In the genomic region with DNA sequence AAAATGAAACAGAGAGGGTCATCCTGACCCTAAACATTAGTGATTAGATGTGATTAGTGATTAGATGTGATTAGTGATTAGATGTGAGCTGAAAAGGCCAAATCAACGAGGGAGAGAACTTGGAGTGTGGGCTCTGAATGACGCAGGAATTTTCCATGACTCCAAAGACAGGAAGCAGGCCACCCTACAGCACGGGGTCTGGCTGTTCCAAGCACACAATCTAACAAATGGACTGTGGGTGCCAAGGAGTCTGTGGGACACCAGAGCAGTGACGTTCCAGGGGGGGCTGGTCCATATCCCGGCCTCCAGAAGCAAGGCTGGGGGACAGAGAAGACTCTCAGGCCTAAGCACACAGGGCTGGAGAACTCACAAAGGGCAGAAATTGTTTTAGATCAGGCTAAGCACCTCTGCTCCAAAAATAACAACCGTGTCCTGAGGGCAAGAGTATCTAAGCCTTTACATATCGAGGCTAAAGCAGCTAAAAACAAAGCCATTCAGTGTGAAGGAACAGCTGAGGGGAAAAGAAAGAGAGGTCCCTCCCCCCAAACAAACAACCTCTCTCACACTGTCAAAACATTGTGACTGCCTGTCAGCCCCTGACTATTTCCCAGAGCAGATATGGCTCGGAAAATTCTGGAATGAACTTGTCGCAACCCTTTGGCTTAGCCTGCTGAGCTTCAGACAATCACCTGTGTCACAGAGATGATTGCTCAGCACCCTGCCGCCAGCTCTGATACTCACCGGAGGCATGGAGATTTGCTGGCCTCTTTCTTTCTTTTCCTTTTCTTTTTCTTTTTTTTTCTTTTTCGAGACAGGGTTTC, we compare ENCODE assay signal across 12 mouse cellular contexts. TPM values are rescaled to one million over a fixed set of nuclear protein-coding genes. Genes with fewer than 3 reads are reported as not detected.
A peak's percentile ranks its signal among the peaks of the same experiment; 100 is the strongest.
DNase-seq lines count a peak whose midpoint lies in the region; ATAC-seq and TF ChIP-seq lines count a peak whose summit lies in the region.
"Had no signal": no experiment of that assay in that cellular context is flagged by ENCODE, and none has a peak within 500 bp of the region (broad histone marks: within the 10 kb centered on the region; RNA-seq: fewer than 3 reads in every experiment).

No protein-coding gene starts in this region.

- no peak overlapping the region for H3K4me3 ChIP-seq in forebrain, postnatal 0 days (ENCODE audit: low read depth, low read length)
- no peak overlapping the region for H3K4me3 ChIP-seq in forebrain, embryonic 11.5 days (ENCODE audit: low read depth, low read length)
- no peak overlapping the region for H3K4me3 ChIP-seq in brown adipose tissue, adult 24 weeks (ENCODE audit: insufficient read depth, low read depth, low read length)
- no peak overlapping the region for H3K4me3 ChIP-seq in heart, embryonic 16.5 days (ENCODE audit: low read length)
- no peak overlapping the region for H3K4me3 ChIP-seq in lung, postnatal 0 days (ENCODE audit: low read depth, low read length)
- H3K4me3 ChIP-seq: embryonic facial prominence, embryonic 15.5 days; layer of hippocampus, adult 2 months; myocyte had no signal

- H3K4me2 ChIP-seq in forebrain, postnatal 0 days (ENCODE audit: low read depth): no peak overlapping the region
- no peak overlapping the region for H3K4me2 ChIP-seq in forebrain, embryonic 11.5 days (ENCODE audit: low read depth, low read length, severe bottlenecking)
- H3K4me2 ChIP-seq in heart, embryonic 16.5 days (ENCODE audit: low read depth, low read length): no peak overlapping the region
- H3K4me2 ChIP-seq in lung, postnatal 0 days (replicated peaks; ENCODE audit: low read depth, low read length): no peak overlapping the region
- H3K4me2 ChIP-seq: embryonic facial prominence, embryonic 15.5 days had no signal

- H3K4me1 ChIP-seq in forebrain, postnatal 0 days (ENCODE audit: insufficient read depth): no peaks in the 10 kb centered on the region
- H3K4me1 ChIP-seq in forebrain, embryonic 11.5 days (replicated peaks; ENCODE audit: control insufficient read depth, insufficient read depth, low read length): 0 out of 2 replicates have a peak, but pooled peaks cover 2% of the 10 kb centered on the region
- no peaks in the 10 kb centered on the region for H3K4me1 ChIP-seq in brown adipose tissue, adult 24 weeks (ENCODE audit: control insufficient read depth, insufficient read depth, insufficient read length, low read length)
- H3K4me1 ChIP-seq in heart, embryonic 16.5 days (ENCODE audit: control insufficient read depth, insufficient read depth, low read length): peaks cover 6% of the 10 kb centered on the region
- no peaks in the 10 kb centered on the region for H3K4me1 ChIP-seq in lung, postnatal 0 days (ENCODE audit: insufficient read depth, low read depth, low read length)
- H3K4me1 ChIP-seq: embryonic facial prominence, embryonic 15.5 days had no signal

- peak; percentile 36; the same call in 1 of the 2 replicates for ATAC-seq in forebrain, postnatal 0 days
- no peak for ATAC-seq in forebrain, embryonic 11.5 days (replicated peaks; ENCODE audit: low FRiP score)
- peak; percentile 84 for ATAC-seq in heart, embryonic 16.5 days (replicated peaks; ENCODE audit: extremely low read depth, insufficient read depth, low FRiP score)
- ATAC-seq in lung, postnatal 0 days: peak; percentile 95

- no peak overlapping the region for H3K9ac ChIP-seq in forebrain, postnatal 0 days
- H3K9ac ChIP-seq in forebrain, embryonic 11.5 days (ENCODE audit: low read length): no peak overlapping the region
- no peak overlapping the region for H3K9ac ChIP-seq in heart, embryonic 16.5 days (ENCODE audit: low read length)
- no peak overlapping the region for H3K9ac ChIP-seq in lung, postnatal 0 days (replicated peaks; ENCODE audit: low read depth)
- H3K9ac ChIP-seq: embryonic facial prominence, embryonic 15.5 days had no signal

- no peaks in the 10 kb centered on the region for H3K27me3 ChIP-seq in forebrain, postnatal 0 days (ENCODE audit: insufficient read depth, low read length)
- no peaks in the 10 kb centered on the region for H3K27me3 ChIP-seq in forebrain, embryonic 11.5 days (ENCODE audit: control insufficient read depth, insufficient read depth, low read length)
- H3K27me3 ChIP-seq in heart, embryonic 16.5 days (ENCODE audit: control insufficient read depth, insufficient read depth, low read length): no peaks in the 10 kb centered on the region
- no peaks in the 10 kb centered on the region for H3K27me3 ChIP-seq in lung, postnatal 0 days (replicated peaks; ENCODE audit: insufficient read depth, low read length)
- H3K27me3 ChIP-seq: embryonic facial prominence, embryonic 15.5 days had no signal

- WGBS in forebrain, postnatal 0 days: 24% methylated on average over 12 of the region's 12 CpGs
- 50% methylated on average over 12 of the region's 12 CpGs for WGBS in forebrain, embryonic 11.5 days
- 28% methylated on average over 12 of the region's 12 CpGs for WGBS in heart, embryonic 16.5 days
- WGBS in lung, postnatal 0 days: 50% methylated on average over 12 of the region's 12 CpGs

- H3K36me3 ChIP-seq in forebrain, postnatal 0 days (ENCODE audit: insufficient read depth): no peaks in the 10 kb centered on the region
- no peaks in the 10 kb centered on the region for H3K36me3 ChIP-seq in forebrain, embryonic 11.5 days (ENCODE audit: control insufficient read depth, insufficient read depth, low read length)
- H3K36me3 ChIP-seq in heart, embryonic 16.5 days (ENCODE audit: control insufficient read depth, insufficient read depth): no peaks in the 10 kb centered on the region
- no peaks in the 10 kb centered on the region for H3K36me3 ChIP-seq in lung, postnatal 0 days (ENCODE audit: insufficient read depth, low read length)
- H3K36me3 ChIP-seq: embryonic facial prominence, embryonic 15.5 days had no signal

- no peaks in the 10 kb centered on the region for H3K9me3 ChIP-seq in forebrain, postnatal 0 days (ENCODE audit: low read length)
- H3K9me3 ChIP-seq in forebrain, embryonic 11.5 days (ENCODE audit: control insufficient read depth, low read length): no peaks in the 10 kb centered on the region
- 0 out of 2 replicates have a peak, but pooled peaks cover 2% of the 10 kb centered on the region for H3K9me3 ChIP-seq in heart, embryonic 16.5 days (replicated peaks; ENCODE audit: control insufficient read depth, low read length)
- no peaks in the 10 kb centered on the region for H3K9me3 ChIP-seq in lung, postnatal 0 days (ENCODE audit: low read length)
- H3K9me3 ChIP-seq: embryonic facial prominence, embryonic 15.5 days had no signal

- TF ChIP-seq EP300 in lung, postnatal 0 days (IDR thresholded peaks at IDR 0.05): peak; percentile 57

- no peak for TF ChIP-seq CTCF in forebrain, postnatal 0 days (IDR thresholded peaks at IDR 0.05; ENCODE audit: low read depth)
- no peak for TF ChIP-seq CTCF in lung, postnatal 0 days (IDR thresholded peaks at IDR 0.05)

- H3K27ac ChIP-seq in forebrain, postnatal 0 days (ENCODE audit: low read depth, low read length): no peak overlapping the region
- H3K27ac ChIP-seq in forebrain, embryonic 11.5 days (ENCODE audit: low read depth, low read length): no peak overlapping the region
- 0 out of 2 replicates have a peak overlapping the region, but pooled peaks have one; percentile 18 for H3K27ac ChIP-seq in brown adipose tissue, adult 24 weeks (replicated peaks; ENCODE audit: low read depth, low read length)
- H3K27ac ChIP-seq in heart, embryonic 16.5 days (ENCODE audit: low read length): peak overlapping the region; percentile 41; the same call in 1 of the 2 replicates
- H3K27ac ChIP-seq in lung, postnatal 0 days (ENCODE audit: low read length): no peak overlapping the region
- H3K27ac ChIP-seq: embryonic facial prominence, embryonic 15.5 days; layer of hippocampus, adult 2 months had no signal

- peak; percentile 10 for DNase-seq in forebrain, postnatal 0 days
- DNase-seq in forebrain, embryonic 11.5 days (ENCODE audit: low spot score): no peak
- peak; percentile 62 for DNase-seq in lung, postnatal 0 days (ENCODE audit: low spot score)
- DNase-seq in cerebellum, adult 9-10 months: no peak
- no peak for DNase-seq in cerebellum, postnatal 36 days
- no peak for DNase-seq in left cerebral cortex, adult 11 months (ENCODE audit: low spot score)
- DNase-seq: gastrocnemius, postnatal 10 days had no signal

RNA-seq across cellular contexts. Expression of a gene that starts 27.4 kb away (rescaled TPM):
- total RNA-seq in forebrain, postnatal 0 days (2014; rRNA removed): 178 and 300 TPM in 2 replicates
- polyA plus RNA-seq in forebrain, postnatal 0 days (2015; fragmentation: Nextera tagmentation; extraction: Ambion mirVana): 195 and 209 TPM in 2 replicates
- polyA plus RNA-seq in forebrain, embryonic 11.5 days (2014; fragmentation: Nextera tagmentation; extraction: Ambion mirVana): 247 and 262 TPM in 2 replicates
- polyA plus RNA-seq in brown adipose tissue, adult 24 weeks (2012; ENCODE audit: insufficient read depth, insufficient read length, missing spikeins): 175 and 193 TPM in 2 replicates
- polyA plus RNA-seq in heart, embryonic 16.5 days (2015; fragmentation: Nextera tagmentation; extraction: Ambion mirVana): 186 and 194 TPM in 2 replicates
- polyA plus RNA-seq in lung, postnatal 0 days (2015; fragmentation: Nextera tagmentation; extraction: Ambion mirVana): 160 and 168 TPM in 2 replicates

Comparison
In these comparisons a context has a peak if more than half of its experiments do, and no peak if none do; other contexts are left out.
1. DNase-seq: peak in forebrain, postnatal 0 days (single experiment) and lung, postnatal 0 days (single experiment); none in forebrain, embryonic 11.5 days (single experiment), cerebellum, adult 9-10 months (single experiment), cerebellum, postnatal 36 days (0 of 2) and left cerebral cortex, adult 11 months (single experiment).
2. H3K27ac ChIP-seq: peak in brown adipose tissue, adult 24 weeks (single experiment) and heart, embryonic 16.5 days (single experiment); none in forebrain, postnatal 0 days (single experiment), forebrain, embryonic 11.5 days (single experiment) and lung, postnatal 0 days (single experiment).